Comparison of ENCODE assay signal across 10 mouse cellular contexts in the genomic region with DNA sequence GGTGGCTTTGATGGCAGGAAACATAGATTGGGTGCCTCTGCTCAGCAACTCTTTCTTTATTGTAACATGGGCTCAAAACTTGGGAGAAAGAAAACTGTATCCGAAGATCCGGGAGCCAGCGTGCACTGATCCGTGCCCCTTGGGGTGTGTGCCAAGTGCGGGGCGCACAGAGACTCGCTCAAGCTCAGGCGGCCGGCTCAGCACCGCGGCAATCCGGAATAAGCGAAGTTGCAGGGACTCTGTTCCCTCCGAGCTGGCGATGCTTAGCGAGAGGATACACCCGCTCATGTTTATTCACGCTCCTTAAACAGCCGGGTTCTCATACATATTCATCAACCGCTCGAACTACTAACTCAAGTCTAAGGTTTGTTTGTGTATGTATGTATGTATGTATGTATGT. TPM values are rescaled to one million over a fixed set of nuclear protein-coding genes. Genes with fewer than 3 reads are reported as not detected.
DNase-seq lines count a peak whose midpoint lies in the region; ATAC-seq and TF ChIP-seq lines count a peak whose summit lies in the region.
"Had no signal": no experiment of that assay in that cellular context is flagged by ENCODE, and none has a peak within 500 bp of the region (broad histone marks: within the 10 kb centered on the region; RNA-seq: fewer than 3 reads in every experiment).

No protein-coding gene starts in this region.

- peak overlapping the region; percentile 25 for H3K4me3 ChIP-seq in heart, embryonic 11.5 days (ENCODE audit: low read depth, low read length)
- H3K4me3 ChIP-seq in G1E (ENCODE audit: low read depth, low read length) = peak overlapping the region; percentile 62; the same call in 1 of the 2 replicates
- peak overlapping the region; percentile 16 for H3K4me3 ChIP-seq in forebrain, embryonic 16.5 days (replicated peaks; ENCODE audit: low read length)

- no peak overlapping the region for H3K27ac ChIP-seq in heart, embryonic 11.5 days (ENCODE audit: low read depth, low read length)
- no peak overlapping the region for H3K27ac ChIP-seq in forebrain, embryonic 16.5 days (ENCODE audit: low read length)
- H3K27ac ChIP-seq: macrophage had no signal

- WGBS in heart, embryonic 11.5 days (ENCODE audit: insufficient replicate concordance) = under 1% methylated on average over 21 of the region's 21 CpGs
- 0% methylated on average over 21 of the region's 21 CpGs for WGBS in forebrain, embryonic 16.5 days

- H3K27me3 ChIP-seq in heart, embryonic 11.5 days (ENCODE audit: control insufficient read depth, insufficient read depth, low read length) = peaks cover 78% of the 10 kb centered on the region
- H3K27me3 ChIP-seq in G1E (ENCODE audit: insufficient read depth, low read length) = peaks cover 53% of the 10 kb centered on the region
- peaks cover 37% of the 10 kb centered on the region for H3K27me3 ChIP-seq in forebrain, embryonic 16.5 days (replicated peaks; ENCODE audit: control insufficient read depth, insufficient read depth, low read length)

- DNase-seq in heart, postnatal 25 days (ENCODE audit: low spot score) = no peak
- peak; percentile 48 for DNase-seq in G1E (ENCODE audit: low spot score)
- DNase-seq in urinary bladder, postnatal 14 days (ENCODE audit: low spot score) = no peak
- no peak for DNase-seq in urinary bladder, adult 18-20 months (ENCODE audit: low spot score in 2 of 2)
- no peak for DNase-seq in gastrocnemius, postnatal 4 days (ENCODE audit: low spot score in 2 of 2)

- H3K9me3 ChIP-seq in heart, embryonic 11.5 days (replicated peaks; ENCODE audit: control insufficient read depth, low read length) = no peaks in the 10 kb centered on the region
- H3K9me3 ChIP-seq in G1E (replicated peaks) = no peaks in the 10 kb centered on the region
- peaks cover 2% of the 10 kb centered on the region for H3K9me3 ChIP-seq in forebrain, embryonic 16.5 days (ENCODE audit: control insufficient read depth, low read length)

- H3K9ac ChIP-seq in heart, embryonic 11.5 days (ENCODE audit: low read depth, low read length) = no peak overlapping the region
- peak overlapping the region; percentile 24; the same call in 1 of the 2 replicates for H3K9ac ChIP-seq in forebrain, embryonic 16.5 days (replicated peaks; ENCODE audit: low read depth, low read length)

- TF ChIP-seq CTCF in G1E (IDR thresholded peaks at IDR 0.05; ENCODE audit: low read depth, low read length) = no peak

- peak overlapping the region; percentile 45 for H3K4me2 ChIP-seq in heart, embryonic 11.5 days
- peak overlapping the region; percentile 47 for H3K4me2 ChIP-seq in forebrain, embryonic 16.5 days (ENCODE audit: low read length)

- intact Hi-C loops in heart, postnatal 25 days (cut with DNase I) = loop anchor here (10.0 kb wide), 1 partner anchor 209 kb away; no protein-coding TSS in a partner anchor

- no peaks in the 10 kb centered on the region for H3K36me3 ChIP-seq in heart, embryonic 11.5 days (ENCODE audit: control insufficient read depth, insufficient read depth, low read length)
- no peaks in the 10 kb centered on the region for H3K36me3 ChIP-seq in G1E (replicated peaks)
- H3K36me3 ChIP-seq in forebrain, embryonic 16.5 days (ENCODE audit: control insufficient read depth, insufficient read depth) = no peaks in the 10 kb centered on the region

- H3K4me1 ChIP-seq in heart, embryonic 11.5 days (ENCODE audit: control insufficient read depth, insufficient read depth, low read length) = peaks cover under 1% of the 10 kb centered on the region; the same call in 1 of the 2 replicates
- peaks cover 16% of the 10 kb centered on the region for H3K4me1 ChIP-seq in G1E (ENCODE audit: insufficient read depth, low read depth, low read length)
- H3K4me1 ChIP-seq in forebrain, embryonic 16.5 days (replicated peaks; ENCODE audit: control insufficient read depth, insufficient read depth, low read length) = peaks cover 33% of the 10 kb centered on the region

- ATAC-seq in heart, embryonic 11.5 days (replicated peaks; ENCODE audit: insufficient number of reproducible peaks, low FRiP score, low TSS enrichment) = no peak
- ATAC-seq in G1E (ENCODE audit: extremely low read depth, insufficient number of reproducible peaks, low FRiP score, poor library complexity, severe bottlenecking) = no peak
- peak; percentile 67 for ATAC-seq in forebrain, embryonic 16.5 days
- peak; percentile 46; the same call in 1 of the 2 replicates for ATAC-seq in megakaryocyte progenitor cell, adult 5-6 weeks (replicated peaks; ENCODE audit: poor library complexity)

RNA-seq across cellular contexts. Expression of gene Sox21, which starts 10.9 kb away (rescaled TPM):
- 0.06 TPM in 1 of 2 replicates, not detected in the other for polyA plus RNA-seq in heart, embryonic 11.5 days (2014; fragmentation: Nextera tagmentation; extraction: Ambion mirVana)
- total RNA-seq in heart, postnatal 25 days (2021) = not detected
- total RNA-seq in G1E (2014; fragmentation: Nextera tagmentation) (3.0 and 4.6 TPM in 2 replicates), G1E (2017) (1.2 and 1.3 TPM in 2 replicates)
- 9.0 and 10.9 TPM in 2 replicates for polyA plus RNA-seq in G1E (2012)
- 4.8 and 5.9 TPM in 2 replicates for polyA plus RNA-seq in forebrain, embryonic 16.5 days (2015; fragmentation: Nextera tagmentation; extraction: Ambion mirVana)
- not detected in 2 replicates for total RNA-seq in megakaryocyte progenitor cell, adult 5-6 weeks (2015)
- total RNA-seq in megakaryocyte progenitor cell, adult 5-6 weeks (2017) = not detected in 2 replicates
- under 1 TPM in 1 of 2 experiments, not detected in 1; 0.08 TPM for total RNA-seq in gastrocnemius, postnatal 4 days (2021)
- polyA plus RNA-seq: macrophage had no signal

RNA-seq across cellular contexts. Expression of gene Gm9376, which starts 40.8 kb away (rescaled TPM):
- not detected in 2 replicates for polyA plus RNA-seq in heart, embryonic 11.5 days (2014; fragmentation: Nextera tagmentation; extraction: Ambion mirVana)
- total RNA-seq in heart, postnatal 25 days (2021) = not detected
- total RNA-seq in G1E (2014; fragmentation: Nextera tagmentation) (not detected in 2 replicates), G1E (2017) (not detected in 2 replicates)
- polyA plus RNA-seq in G1E (2012) = not detected in 2 replicates
- not detected in 2 replicates for polyA plus RNA-seq in forebrain, embryonic 16.5 days (2015; fragmentation: Nextera tagmentation; extraction: Ambion mirVana)
- total RNA-seq in megakaryocyte progenitor cell, adult 5-6 weeks (2015) = not detected in 2 replicates
- not detected in 2 replicates for total RNA-seq in megakaryocyte progenitor cell, adult 5-6 weeks (2017)
- total RNA-seq in gastrocnemius, postnatal 4 days (2021) = not detected
- polyA plus RNA-seq: cortical plate, adult 2 months; macrophage had no signal

Comparison
In these comparisons a context has a peak if more than half of its experiments do, and no peak if none do; other contexts are left out.
1. ATAC-seq: peak in forebrain, embryonic 16.5 days (single experiment) and megakaryocyte progenitor cell, adult 5-6 weeks (single experiment); none in heart, embryonic 11.5 days (single experiment) and G1E (single experiment).
2. Peak in every context shown above with its lines, with median percentiles within 50 percentile points of each other: H3K4me3 ChIP-seq.